Comparison of ENCODE assay signal across 8 mouse cellular contexts in the genomic region with DNA sequence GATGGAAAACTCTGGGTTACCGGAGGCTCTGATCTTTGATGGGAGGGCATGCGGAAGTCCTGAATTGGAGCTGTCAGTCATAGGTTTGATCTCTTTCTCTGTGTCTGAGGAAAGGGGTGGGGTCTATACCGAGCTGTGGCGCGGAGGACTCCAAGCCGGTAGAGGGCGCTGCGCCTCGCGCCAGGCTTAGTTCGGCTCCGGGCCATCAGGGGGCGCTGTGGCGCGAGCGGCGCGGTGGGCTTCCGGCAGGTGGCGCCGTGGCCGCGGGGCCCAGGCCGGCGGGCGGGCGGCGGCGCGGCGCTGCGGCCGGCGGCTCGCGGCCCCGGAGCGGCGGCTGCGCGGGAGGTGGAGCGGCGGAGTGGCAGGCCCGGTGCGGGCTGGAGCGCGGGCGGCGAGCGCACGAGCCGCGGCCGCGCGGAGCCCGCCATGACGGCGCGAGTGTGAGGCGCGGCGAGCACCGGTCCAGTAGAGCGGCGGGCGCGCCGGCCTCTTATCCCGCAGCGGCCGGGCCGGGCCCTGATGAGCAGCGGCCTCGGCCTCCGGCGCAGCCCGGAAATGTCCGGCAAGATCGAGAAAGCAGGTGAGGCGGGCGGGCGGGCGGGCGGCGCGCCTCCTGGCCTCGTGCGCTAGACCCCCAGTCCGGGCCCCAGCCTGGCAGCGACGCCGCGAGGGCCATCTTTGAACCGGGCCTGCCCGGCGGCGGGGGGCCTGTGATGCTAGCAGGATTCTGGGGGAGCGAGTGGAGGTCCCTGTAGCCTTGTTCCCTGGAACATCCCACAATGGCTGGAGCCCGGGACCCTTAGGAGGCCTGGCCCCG. TPM values are rescaled to one million over a fixed set of nuclear protein-coding genes. Genes with fewer than 3 reads are reported as not detected.
DNase-seq lines count a peak whose midpoint lies in the region; ATAC-seq and TF ChIP-seq lines count a peak whose summit lies in the region.

Gene Rapgef1 (plus strand): TSS at position 237 of the 817 bp plus-strand sequence.

- H3K27me3 ChIP-seq in forebrain, embryonic 16.5 days (replicated peaks; ENCODE audit: control insufficient read depth, insufficient read depth, low read length) = no peaks in the 10 kb centered on the region
- no peaks in the 10 kb centered on the region for H3K27me3 ChIP-seq in neural tube, embryonic 14.5 days (ENCODE audit: control insufficient read depth, insufficient read depth, low read length)

- peak within 1 kb of the TSS; percentile 90 to 98 for H3K4me3 ChIP-seq in ES-E14 (ENCODE audit: insufficient read depth in 1 of 2, low read depth in 1 of 2, low read length in 2 of 2, poor library complexity in 1 of 2, severe bottlenecking in 1 of 2)
- H3K4me3 ChIP-seq in forebrain, embryonic 16.5 days (replicated peaks; ENCODE audit: low read length) = peak within 1 kb of the TSS; percentile 90
- H3K4me3 ChIP-seq in neural tube, embryonic 14.5 days (ENCODE audit: low read depth, low read length) = peak within 1 kb of the TSS; percentile 74

- peak; percentile 80 for ATAC-seq in forebrain, embryonic 16.5 days
- ATAC-seq in neural tube, embryonic 14.5 days (ENCODE audit: low read depth) = peak; percentile 88

- H3K27ac ChIP-seq in ES-E14 (ENCODE audit: insufficient read depth, low read depth, low read length, poor library complexity, severe bottlenecking) = peak within 1 kb of the TSS; percentile 87
- H3K27ac ChIP-seq in forebrain, embryonic 16.5 days (ENCODE audit: low read length) = peak within 1 kb of the TSS; percentile 88
- peak within 1 kb of the TSS; percentile 91 for H3K27ac ChIP-seq in neural tube, embryonic 14.5 days (ENCODE audit: low read depth, low read length)

- H3K36me3 ChIP-seq in ES-E14 (ENCODE audit: control insufficient read depth, insufficient read depth, low read length, poor library complexity, severe bottlenecking) = peaks cover 6% of the 10 kb centered on the region; the same call in 1 of the 2 replicates
- H3K36me3 ChIP-seq in forebrain, embryonic 16.5 days (ENCODE audit: control insufficient read depth, insufficient read depth) = no peaks in the 10 kb centered on the region
- H3K36me3 ChIP-seq in neural tube, embryonic 14.5 days (ENCODE audit: control insufficient read depth, insufficient read depth, low read length) = no peaks in the 10 kb centered on the region

- peaks cover 12 to 27% of the 10 kb centered on the region in 2 experiments for H3K4me1 ChIP-seq in ES-E14 (ENCODE audit: control insufficient read depth in 2 of 2, insufficient read depth in 2 of 2, low read length in 2 of 2, poor library complexity in 1 of 2)
- peaks cover 18% of the 10 kb centered on the region for H3K4me1 ChIP-seq in forebrain, embryonic 16.5 days (replicated peaks; ENCODE audit: control insufficient read depth, insufficient read depth, low read length)
- H3K4me1 ChIP-seq in neural tube, embryonic 14.5 days (ENCODE audit: control insufficient read depth, insufficient read depth, low read length) = peaks cover 12% of the 10 kb centered on the region

- H3K9ac ChIP-seq in ES-E14 (ENCODE audit: insufficient read depth, low read depth, low read length, poor library complexity, severe bottlenecking) = peak within 1 kb of the TSS; percentile 90
- H3K9ac ChIP-seq in forebrain, embryonic 16.5 days (replicated peaks; ENCODE audit: low read depth, low read length) = peak within 1 kb of the TSS; percentile 95
- H3K9ac ChIP-seq in neural tube, embryonic 14.5 days (replicated peaks; ENCODE audit: low read depth, low read length) = peak within 1 kb of the TSS; percentile 93

- in situ Hi-C loops in ES-E14 (cut with MboI; ENCODE audit: low sequenced_read_pairs in 2 of 2, unreplicated experiment in 2 of 2) = no loop called here

- H3K9me3 ChIP-seq in ES-E14 (ENCODE audit: control insufficient read depth, insufficient read depth, low read depth, low read length) = no peaks in the 10 kb centered on the region
- no peaks in the 10 kb centered on the region for H3K9me3 ChIP-seq in forebrain, embryonic 16.5 days (ENCODE audit: control insufficient read depth, low read length)
- H3K9me3 ChIP-seq in neural tube, embryonic 14.5 days (ENCODE audit: control insufficient read depth, low read length) = no peaks in the 10 kb centered on the region

- peak; percentile 44 for DNase-seq in ES-E14 (ENCODE audit: low read depth, low spot score)
- DNase-seq in cerebellum, adult 11-12 months = peak; percentile 77
- peak; percentile 76 for DNase-seq in heart, postnatal 25 days (ENCODE audit: low spot score)
- peak; percentile 83 for DNase-seq in layer of hippocampus, adult 11-12 months (ENCODE audit: low spot score)
- peak; percentile 75 to 78 for DNase-seq in lung, adult 18-20 months
- peak; percentile 94 for DNase-seq in testis, postnatal 10 days (ENCODE audit: low spot score)

- intact Hi-C loops in heart, postnatal 25 days (cut with DNase I) = loop anchor here (1.0 to 2.0 kb wide), 3 partner anchors 30 to 111 kb away; no protein-coding TSS in a partner anchor

- peak within 1 kb of the TSS; percentile 86 for H3K4me2 ChIP-seq in forebrain, embryonic 16.5 days (ENCODE audit: low read length)
- peak within 1 kb of the TSS; percentile 89 for H3K4me2 ChIP-seq in neural tube, embryonic 14.5 days (ENCODE audit: low read depth, low read length)

- under 1% methylated on average over 100 of the region's 101 CpGs for WGBS in forebrain, embryonic 16.5 days
- WGBS in neural tube, embryonic 14.5 days = under 1% methylated on average over 57 of the region's 101 CpGs

TF ChIP-seq in ES-E14, 5 proteins besides CTCF, POLR2A, EP300 and RAD21:
- peak; percentile 80 for TF ChIP-seq HCFC1 (IDR thresholded peaks at IDR 0.05; ENCODE audit: borderline replicate concordance, insufficient read depth, low read length)
- peak; percentile 67 for TF ChIP-seq ZC3H11A (IDR thresholded peaks at IDR 0.05; ENCODE audit: borderline replicate concordance, low read depth, low read length)
- TF ChIP-seq ZNF384 (IDR thresholded peaks at IDR 0.05; ENCODE audit: low read depth, low read length) = peak; percentile 59; the same call in 1 of the 2 replicates
- TF ChIP-seq MAFK (IDR thresholded peaks at IDR 0.05; ENCODE audit: insufficient read depth, low read depth, low read length) = no peak
- no peak for TF ChIP-seq CHD2 (IDR thresholded peaks at IDR 0.05; ENCODE audit: low read depth, low read length)

RNA-seq across cellular contexts. Expression of gene Rapgef1, which starts in this region (rescaled TPM):
- 48.5 and 54.6 TPM in 2 replicates for total RNA-seq in ES-E14 (2012; rRNA removed)
- 22.0 and 22.5 TPM in 2 replicates for polyA plus RNA-seq in forebrain, embryonic 16.5 days (2015; fragmentation: Nextera tagmentation; extraction: Ambion mirVana)
- total RNA-seq in heart, postnatal 25 days (2021) = 10 to 100 TPM; 85.1 to 94.1 TPM
- polyA plus RNA-seq in neural tube, embryonic 14.5 days (2014; fragmentation: Nextera tagmentation; extraction: Ambion mirVana) = 18.9 and 21.9 TPM in 2 replicates

Comparison
In these comparisons a context has a peak if more than half of its experiments do, and no peak if none do; other contexts are left out.
1. Peak in every context shown above with its lines: DNase-seq, ATAC-seq, H3K4me3 ChIP-seq and H3K27ac ChIP-seq.
2. DNase-seq: peak in every context shown above with its lines; median percentile 94 in testis, postnatal 10 days; 83 in layer of hippocampus, adult 11-12 months; 77 in cerebellum, adult 11-12 months; 76 in lung, adult 18-20 months; 76 in heart, postnatal 25 days; 44 in ES-E14.